Mouse (Mus musculus) stomach, postnatal 0 days (tissue): ENCODE measurements around the gene Mlf2.

Experiments
- CTCF ChIP-seq: IDR thresholded peaks from 2 replicates; pipeline ENCODE4 v1.5.1; 2016; ENCODE audit warnings: antibody characterized with exemption, low read depth, mild to moderate bottlenecking, moderate library complexity
- EP300 ChIP-seq: optimal IDR thresholded peaks from 2 replicates; pipeline ENCODE3; 2016; ENCODE audit warnings: antibody characterized with exemption

- TF ChIP-seq CTCF = no peak
- no peak for TF ChIP-seq EP300
These were observed 32.8 kb upstream of the Mlf2 start for GRCm38 (mm10) chr6:124898359-124898758.
